In the genomic region with DNA sequence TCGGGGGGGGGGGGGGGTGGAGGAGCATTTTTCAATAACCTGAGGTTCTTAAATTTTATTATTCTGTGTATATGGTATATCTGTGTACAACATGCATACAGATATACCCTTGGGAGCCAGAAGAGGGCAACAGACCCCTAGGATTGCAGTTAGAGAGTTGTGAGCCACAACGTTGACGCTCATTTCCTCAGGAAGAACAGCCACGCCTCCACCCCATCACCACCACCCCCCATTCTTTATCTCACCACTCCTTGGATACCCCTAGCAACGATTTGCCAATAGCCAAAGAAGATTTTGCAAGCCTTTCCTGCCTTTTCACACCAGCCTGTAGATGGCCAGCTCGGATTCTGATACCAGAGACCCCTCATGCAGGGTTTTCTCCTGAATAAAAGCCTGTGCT, we compare ENCODE assay signal across 8 mouse cellular contexts. TPM values are rescaled to one million over a fixed set of nuclear protein-coding genes. Genes with fewer than 3 reads are reported as not detected.
DNase-seq lines count a peak whose midpoint lies in the region.

No protein-coding gene starts in this region.

- DNase-seq in urinary bladder, postnatal 14 days (ENCODE audit: low spot score) = peak; percentile 14
- no peak for DNase-seq in urinary bladder, postnatal 10 days (ENCODE audit: low spot score)
- peak; percentile 40 for DNase-seq in c-Kit-negative CD71-positive TER-119-positive erythroid progenitor cells, embryonic 14.5 days (ENCODE audit: low read depth, low spot score)
- DNase-seq in liver = peak; percentile 74
- peak; percentile 63 for DNase-seq in yolk sac, embryonic 10.5 days (ENCODE audit: low spot score)
- DNase-seq in kidney, postnatal 36 days = no peak
- no peak for DNase-seq in spleen, postnatal 14 days (ENCODE audit: low spot score in 2 of 2)
- DNase-seq in left cerebral cortex, postnatal 10 days (ENCODE audit: extremely low spot score in 1 of 2, low spot score in 2 of 2) = no peak

- intact Hi-C loops in left cerebral cortex, postnatal 10 days (cut with DNase I) = no loop called here

RNA-seq across cellular contexts. Expression of gene Gm9844, which starts 16.3 kb away (rescaled TPM):
- total RNA-seq in left cerebral cortex, postnatal 10 days (2021) = 1 to 10 TPM in 1 of 2 experiments, not detected in 1; 3.8 TPM

RNA-seq across cellular contexts. Expression of gene Lypd4, which starts 24.0 kb away (rescaled TPM):
- total RNA-seq in left cerebral cortex, postnatal 10 days (2021) = not detected

RNA-seq across cellular contexts. Expression of gene Dmrtc2, which starts 24.1 kb away (rescaled TPM):
- not detected for total RNA-seq in left cerebral cortex, postnatal 10 days (2021)

RNA-seq across cellular contexts. Expression of gene Rps19, which starts 38.5 kb away (rescaled TPM):
- total RNA-seq in left cerebral cortex, postnatal 10 days (2021) = 100 to 1,000 TPM; 577 to 615 TPM

RNA-seq across cellular contexts. Expression of gene Cd79a, which starts 51.5 kb away (rescaled TPM):
- under 1 TPM; 0.30 TPM for total RNA-seq in left cerebral cortex, postnatal 10 days (2021)

Comparison
In these comparisons a context has a peak if more than half of its experiments do, and no peak if none do; other contexts are left out.
1. DNase-seq: peak in urinary bladder, postnatal 14 days (single experiment), c-Kit-negative CD71-positive TER-119-positive erythroid progenitor cells, embryonic 14.5 days (single experiment), liver (single experiment) and yolk sac, embryonic 10.5 days (single experiment); none in urinary bladder, postnatal 10 days (single experiment), kidney, postnatal 36 days (0 of 2), spleen, postnatal 14 days (0 of 2) and left cerebral cortex, postnatal 10 days (0 of 2).